Mouse (Mus musculus) stomach, postnatal 0 days (tissue): ENCODE measurements at regions not wholly inside any gene's neighbourhood (a gene's known extent, or its start where the extent isn't known, plus 50 kb on each side); places are given as distances from the start of the nearest gene placed in this dataset.

Experiments
- CTCF ChIP-seq: IDR thresholded peaks from 2 replicates; pipeline ENCODE4 v1.5.1; 2016; ENCODE audit warnings: antibody characterized with exemption, low read depth, mild to moderate bottlenecking, moderate library complexity
- EP300 ChIP-seq: optimal IDR thresholded peaks from 2 replicates; pipeline ENCODE3; 2016; ENCODE audit warnings: antibody characterized with exemption

DNA sequence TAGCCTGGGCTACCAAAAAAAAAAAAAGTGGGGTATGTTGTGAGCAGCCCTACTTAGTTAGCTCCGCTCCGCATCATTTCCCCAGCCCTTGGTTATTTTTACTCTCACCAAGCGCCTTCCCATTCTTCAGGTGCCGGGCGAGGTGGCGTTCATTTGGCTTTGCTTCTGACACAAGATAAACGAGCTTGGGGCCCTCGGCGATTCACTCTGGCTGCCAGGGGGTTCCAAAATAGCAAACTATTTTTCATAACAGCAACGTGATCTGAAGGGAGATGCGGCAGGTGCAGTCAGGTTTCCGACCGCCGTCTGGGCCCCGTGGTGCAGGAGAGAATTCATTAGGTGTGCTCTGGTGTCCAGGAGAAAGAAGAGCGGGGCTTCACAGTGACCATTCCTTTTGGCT, 403.6 kb upstream of the Rora start:
- TF ChIP-seq CTCF: no peak
- TF ChIP-seq EP300: no peak
